Mouse (Mus musculus) adrenal gland, adult (tissue): ENCODE measurements around the gene Zfp445.
A peak's percentile ranks its signal among the peaks of the same experiment; 100 is the strongest.
"Not testable (repeated sequence)": the region's sequence is repeated elsewhere in the genome, so short reads cannot be mapped to it uniquely, and the experiment has no call there.

ENCODE experiments used
- DNase-seq, 2 experiments: peaks; one replicate each; pipeline ENCODE4 v3.0.0; 2022 to 2023; ENCODE audit warnings: low spot score in 1 of 2; ENCODE audit not compliant: inconsistent age in 2 of 2

Gene Zfp445

DNA sequence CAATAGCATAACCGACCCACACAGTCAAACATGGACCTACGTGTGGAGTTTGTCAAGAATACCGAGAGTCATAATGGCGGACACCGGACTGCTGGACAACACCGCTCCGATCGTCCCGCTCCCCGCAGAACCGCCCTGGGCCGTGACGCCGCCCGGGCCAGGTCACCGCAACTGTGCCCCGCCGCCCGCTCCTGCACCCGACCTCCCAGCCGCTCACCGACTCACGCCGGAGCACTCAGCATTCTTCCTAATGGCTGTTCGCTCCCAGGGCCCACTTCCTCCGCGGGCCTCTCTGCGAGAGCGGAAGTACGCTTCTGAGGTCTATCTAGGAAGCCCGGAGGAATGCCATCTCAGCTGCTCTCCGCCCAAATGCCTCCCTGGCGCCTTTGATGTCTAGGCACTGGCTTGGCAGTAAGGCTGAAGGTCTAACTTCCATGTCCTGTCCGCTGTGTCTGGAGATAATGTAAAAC, at the start of gene Zfp445:
Zfp445 (minus strand) TSS at position 310 of the 470 bp plus-strand sequence.
- peak; percentile 86 to 96 for DNase-seq

DNA sequence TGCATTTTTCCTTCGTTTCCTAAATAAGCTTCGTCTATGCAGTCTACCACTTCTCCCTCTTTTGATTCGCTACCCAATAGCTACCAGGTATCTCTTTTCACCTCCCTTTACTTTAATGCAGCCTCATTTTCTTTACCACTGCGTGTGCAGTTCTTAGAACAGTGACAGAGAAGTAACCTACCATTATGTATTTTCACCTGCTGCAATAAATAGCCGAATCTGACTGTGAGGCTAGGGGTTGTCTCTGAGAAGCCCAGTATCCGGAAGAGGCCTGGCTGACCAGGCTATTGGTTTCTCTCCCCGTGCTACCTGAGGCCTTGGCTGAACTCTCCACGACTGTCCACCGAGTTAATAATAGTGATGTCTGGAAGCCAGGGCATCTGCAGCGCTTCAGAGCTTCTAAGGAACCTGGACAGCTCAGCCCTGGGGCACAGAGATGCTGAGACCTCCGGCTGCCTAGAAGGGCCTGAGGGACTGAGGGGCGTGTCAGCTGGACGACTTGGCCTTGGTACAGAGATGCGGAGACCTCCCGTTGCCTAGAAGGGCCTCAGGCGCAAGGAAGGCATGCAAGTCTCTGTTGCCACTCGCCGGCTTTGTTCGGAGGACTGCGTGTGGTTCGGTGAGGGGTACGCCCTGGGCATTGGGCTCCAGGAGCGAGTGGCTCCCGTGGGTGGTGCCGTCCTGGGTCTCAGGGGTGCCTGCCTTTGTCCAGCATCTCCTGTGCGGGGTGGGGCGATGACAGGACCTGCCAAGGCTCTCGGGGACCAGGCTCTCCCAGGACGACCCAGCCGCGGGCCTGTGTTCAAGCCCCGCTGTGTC, 37.1 kb upstream of the Zfp445 start:
- peak; percentile 56 to 78 for DNase-seq

DNA sequence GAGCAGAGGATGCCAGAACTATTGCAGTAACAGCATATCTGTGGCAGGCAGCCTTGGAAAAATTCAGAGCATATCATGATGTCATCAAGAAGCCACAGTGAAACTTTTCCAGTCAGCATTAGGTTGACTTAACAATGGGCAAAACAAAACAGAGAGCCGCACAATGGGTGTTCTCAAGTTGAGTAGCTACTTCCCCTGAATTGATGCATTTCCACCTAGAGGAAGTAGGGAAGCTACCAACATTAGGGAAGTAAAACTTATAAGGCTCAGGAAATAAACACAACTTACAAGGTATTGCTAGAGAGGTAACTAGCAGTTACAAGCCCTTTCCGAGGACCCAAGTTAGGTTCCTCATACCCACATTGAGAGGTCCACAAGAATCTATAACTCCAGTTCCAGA, 35.2 kb upstream of the Zfp445 start:
- DNase-seq = no peak

DNA sequence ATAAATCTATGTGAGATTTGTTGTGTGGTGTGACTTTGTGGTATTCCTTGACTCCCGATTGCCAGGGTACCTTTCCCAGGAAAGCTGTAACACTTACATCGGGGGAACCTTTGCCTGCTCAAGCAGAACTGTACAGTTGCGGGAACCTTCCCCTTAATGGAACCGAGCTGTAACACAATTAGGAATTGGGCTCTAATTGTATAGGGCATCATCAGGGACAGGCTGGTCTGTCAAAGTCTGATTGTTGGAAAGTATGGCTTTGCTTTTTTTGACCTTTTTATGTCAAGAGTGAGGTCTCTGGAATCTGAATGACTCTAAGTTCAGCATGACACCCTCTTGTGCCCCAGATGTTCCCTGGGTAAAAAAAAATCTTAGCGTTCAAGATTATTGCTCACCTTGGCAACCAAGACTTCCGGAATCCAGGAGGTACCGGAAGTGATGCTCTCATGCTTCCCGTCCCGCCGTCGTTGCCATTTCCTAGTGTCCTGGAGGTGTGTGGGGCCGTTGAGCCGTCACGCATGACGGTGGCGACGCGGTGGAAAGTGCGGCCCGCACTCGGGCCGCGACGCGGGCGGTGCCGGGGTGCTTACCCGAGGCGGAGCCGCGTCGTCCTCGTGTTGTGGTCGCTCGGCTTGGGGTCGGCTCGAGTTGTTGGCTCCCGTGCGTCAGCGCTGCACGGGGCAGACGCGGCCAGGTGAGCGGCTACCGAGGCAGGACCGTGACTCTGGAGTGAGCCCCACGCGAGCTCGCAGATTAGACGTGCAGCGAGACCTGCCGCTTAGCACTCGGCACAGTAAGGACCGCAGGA, 20.8 kb upstream of the Zfp445 start:
- DNase-seq = peak; percentile 70 to 90

DNA sequence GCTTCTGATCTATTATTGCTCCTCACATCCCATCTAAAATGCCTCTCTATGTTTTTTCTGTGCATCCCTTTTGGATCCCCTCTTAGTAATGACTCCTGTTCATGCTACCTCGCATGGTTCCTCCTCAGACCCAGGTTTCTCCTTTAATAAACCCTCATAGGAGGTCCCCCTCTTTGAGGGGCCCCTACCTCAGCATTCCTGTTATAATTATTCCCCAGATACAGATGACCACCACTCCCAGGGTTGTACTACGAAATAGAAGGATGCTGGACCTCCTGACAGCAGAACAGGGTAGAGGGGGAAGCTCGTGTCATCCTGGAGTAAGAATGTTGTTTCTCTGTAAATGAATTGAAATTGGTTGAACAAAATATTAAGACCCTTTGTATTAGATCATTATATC, 19.6 kb upstream of the Zfp445 start, which contains the start of gene Zkscan7:
Zkscan7 (plus strand) TSS at position 301 of the 400 bp plus-strand sequence.
- DNase-seq = no peak

DNA sequence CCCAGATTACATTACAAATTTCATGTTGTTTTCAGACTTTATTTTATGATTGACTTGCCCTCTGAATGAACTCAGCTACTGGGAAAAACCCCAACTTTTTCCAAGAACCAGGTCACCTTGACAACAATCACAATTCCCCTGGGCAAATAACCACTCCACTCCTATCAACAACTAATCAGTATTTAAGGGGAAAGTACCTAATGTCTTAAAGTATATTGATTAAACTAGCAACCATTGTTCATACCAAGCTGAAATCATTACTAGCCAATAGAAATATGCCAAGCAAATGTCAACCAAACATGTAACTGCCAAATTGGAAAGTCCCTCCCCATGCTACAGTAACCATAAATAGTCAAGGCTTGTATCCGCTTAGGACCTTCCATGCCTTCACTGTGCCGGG, 9.3 kb upstream of the Zfp445 start:
- DNase-seq = no peak

DNA sequence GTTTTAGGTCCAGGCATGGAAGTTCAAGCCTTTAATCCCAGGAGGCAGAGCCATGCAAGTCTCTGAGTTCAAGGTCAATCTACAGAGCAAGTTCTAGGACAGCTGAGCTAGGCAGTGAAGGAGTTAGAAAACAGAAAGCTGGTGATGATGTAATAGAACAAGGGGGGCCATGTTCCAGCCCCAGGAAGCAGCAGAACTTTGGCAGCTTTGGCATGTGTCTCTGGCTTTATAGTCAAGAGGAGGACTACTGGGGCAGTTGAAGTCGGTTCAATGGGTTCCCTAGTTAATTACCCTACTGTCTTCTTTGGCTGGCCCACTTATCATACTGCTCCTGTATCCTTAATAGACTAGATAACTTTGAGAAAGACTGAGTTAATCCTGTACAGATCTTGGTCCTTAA, 8.8 kb upstream of the Zfp445 start:
- no peak for DNase-seq

DNA sequence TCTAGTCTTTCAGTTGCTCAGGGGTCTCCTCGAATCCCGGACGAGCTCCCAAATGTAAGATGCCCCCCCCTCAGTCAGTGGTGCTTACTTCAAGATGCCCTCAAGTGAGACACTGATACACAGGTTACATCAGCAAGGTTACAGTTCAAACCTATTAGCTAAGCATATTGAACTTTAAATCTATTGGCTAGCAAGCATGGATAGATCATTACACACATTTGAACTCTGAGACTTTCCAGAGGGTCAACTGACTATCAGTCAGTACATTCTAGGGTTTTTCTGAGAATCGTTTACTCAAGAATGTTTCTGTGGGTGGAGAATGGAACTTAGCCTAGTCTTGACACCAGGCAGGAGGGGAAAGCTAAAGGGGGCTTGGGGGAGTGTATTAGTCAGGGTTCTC, 6.8 kb upstream of the Zfp445 start:
- DNase-seq = no peak

DNA sequence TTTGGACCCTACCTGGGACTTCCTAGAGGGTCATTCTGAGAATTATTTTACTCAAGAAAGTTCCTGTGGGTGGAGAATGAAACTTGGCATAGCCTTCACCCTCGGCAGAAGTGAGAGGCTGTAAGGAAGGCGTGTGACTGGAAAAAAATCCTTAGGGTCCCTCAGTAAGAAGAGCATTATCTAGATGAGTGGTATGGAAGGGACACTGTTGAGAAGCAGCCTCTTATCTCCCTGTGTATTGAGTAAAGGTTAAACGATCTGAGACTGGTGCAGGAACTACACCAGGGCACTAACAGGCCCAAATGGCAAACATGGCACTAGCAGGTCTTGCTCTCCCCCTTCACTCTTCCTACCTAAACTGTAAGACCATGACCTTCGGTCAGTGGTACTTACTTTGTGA, 386 bp upstream of the Zfp445 start:
- DNase-seq = no peak

DNA sequence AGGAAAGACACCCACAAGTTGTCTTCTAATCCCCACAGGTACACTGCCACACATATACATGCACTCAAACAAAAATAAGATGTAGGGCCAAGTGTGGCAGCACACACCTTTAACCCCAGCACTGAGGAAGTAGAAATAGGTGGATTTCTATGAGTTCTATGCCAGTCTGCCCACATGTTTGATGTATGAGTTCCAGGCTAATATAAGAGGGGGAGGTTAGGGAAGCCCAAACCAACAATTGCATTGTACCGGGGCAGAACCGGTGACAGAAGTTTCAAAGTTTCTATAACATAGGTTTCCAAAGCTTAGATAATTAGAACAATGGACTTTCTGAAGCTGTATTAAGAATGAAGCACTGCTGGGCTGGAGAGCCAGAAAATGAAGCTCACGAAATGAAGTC, 958 bp downstream of the Zfp445 start:
- DNase-seq = peak in 1 of 2 experiments; percentile 69

DNA sequence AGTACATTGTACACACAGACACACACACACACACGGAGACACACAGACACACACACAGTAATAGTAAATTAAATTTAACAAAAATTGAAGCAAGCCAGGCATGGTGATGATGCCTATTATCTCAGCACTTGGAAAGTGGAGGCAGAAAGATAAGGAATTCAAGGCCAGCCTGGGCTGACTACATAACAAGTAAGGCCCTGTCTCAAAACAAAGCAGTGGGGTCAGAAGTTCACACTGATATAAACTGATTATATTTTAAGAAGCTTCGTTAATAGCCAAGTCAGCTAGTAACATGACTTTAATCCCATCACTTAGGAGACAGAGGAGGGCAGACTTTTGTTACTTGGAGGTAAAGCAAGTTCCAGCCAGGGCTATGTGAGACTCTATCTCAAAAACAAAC, 2.1 kb downstream of the Zfp445 start:
- peak in 1 of 2 experiments; percentile 71 for DNase-seq

DNA sequence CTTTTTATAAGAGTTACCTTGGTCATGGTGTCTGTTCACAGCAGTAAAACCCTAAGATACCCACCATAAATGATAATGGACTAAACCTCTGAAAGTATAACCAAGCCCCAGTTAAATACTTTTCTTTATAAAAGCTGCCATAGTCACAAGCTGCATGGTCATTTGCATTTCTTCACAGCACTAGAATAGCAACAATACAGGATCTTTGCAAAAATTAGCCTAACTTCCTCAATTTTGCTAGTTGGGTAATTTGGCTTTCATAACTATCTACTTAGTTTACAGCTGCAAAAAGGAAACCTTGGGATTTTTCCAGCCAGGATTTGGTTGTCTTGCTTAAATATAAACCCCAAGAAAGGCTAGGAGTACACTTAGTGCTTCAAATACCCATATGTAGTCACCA, 5.1 kb downstream of the Zfp445 start:
- DNase-seq = no peak

DNA sequence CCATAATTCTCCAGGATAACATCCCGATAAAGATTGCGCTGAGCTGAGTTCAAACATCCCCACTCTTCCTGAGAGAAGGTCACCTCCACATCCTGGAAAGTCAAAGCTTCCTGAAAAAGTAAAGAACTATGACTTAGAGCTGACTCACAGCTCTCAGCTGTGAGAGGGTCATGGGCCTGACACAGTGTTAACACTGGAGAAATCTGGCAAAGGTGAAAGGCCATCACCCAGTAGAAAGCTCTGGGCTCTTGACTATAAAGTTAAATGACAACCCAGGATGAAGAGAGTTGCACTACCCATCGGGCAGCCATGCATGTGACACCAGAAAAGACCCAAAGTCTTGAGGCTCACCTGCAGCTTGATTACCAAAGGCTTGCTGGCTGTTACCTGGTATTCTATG, 9.1 kb downstream of the Zfp445 start:
- DNase-seq = peak in 1 of 2 experiments; percentile 64

DNA sequence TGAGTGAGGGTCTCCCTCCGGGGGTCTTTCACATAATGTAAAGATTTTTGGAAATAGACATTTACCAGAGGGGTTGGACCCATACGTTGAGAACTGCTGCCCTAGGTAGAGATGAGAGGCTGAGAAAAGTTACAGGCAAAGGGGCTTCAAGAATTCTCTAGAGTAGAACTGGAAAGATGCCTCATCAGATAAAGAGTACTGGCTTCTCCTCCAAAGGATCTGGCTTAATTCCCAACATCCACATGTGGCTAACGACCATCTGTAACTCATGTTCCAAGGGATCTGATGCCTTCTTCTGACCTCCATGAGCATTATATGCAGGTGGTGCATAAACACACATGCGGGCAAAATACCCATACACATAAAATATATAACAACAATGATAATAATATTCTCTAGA, 10.2 kb downstream of the Zfp445 start:
- DNase-seq = no peak

DNA sequence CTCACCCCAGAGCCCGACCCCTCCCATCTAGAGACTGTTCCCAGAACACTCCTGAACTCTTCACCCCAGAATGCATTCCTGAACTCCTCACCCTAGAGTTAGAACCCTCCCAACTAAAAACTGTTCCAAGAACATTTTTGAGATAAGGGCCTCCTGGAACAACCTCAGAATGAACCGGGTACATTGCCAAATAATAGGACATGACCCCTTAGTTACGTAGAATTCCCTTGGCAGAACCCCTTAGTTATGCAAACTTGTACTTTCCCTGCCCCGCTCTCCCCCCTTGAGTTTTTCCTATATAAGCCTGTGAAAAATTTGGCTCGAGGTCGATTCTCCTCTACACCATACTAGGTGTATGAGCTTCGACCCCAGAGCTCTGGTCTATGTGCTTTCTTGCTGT, 10.7 kb downstream of the Zfp445 start:
- DNase-seq = not testable (repeated sequence)

DNA sequence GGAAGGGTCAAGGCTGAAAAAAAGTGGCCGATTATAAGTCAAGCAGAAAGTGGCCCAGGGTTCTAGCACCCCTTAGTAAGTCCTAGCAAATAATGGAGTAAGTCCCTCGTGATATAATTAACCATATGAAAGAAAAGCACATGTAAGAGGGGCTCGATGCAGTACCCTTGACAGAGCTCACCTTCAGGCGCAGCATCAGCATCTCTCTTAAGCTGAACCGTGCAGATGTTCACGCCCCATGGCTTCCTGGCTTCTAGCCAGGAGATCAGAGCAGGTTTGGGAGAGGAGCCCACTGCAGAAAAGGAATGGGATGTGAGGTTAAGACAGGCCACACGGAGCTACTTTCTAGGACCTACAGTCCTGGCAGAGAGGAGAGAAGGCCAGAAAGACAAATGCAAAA, 11.3 kb downstream of the Zfp445 start:
- no peak for DNase-seq

DNA sequence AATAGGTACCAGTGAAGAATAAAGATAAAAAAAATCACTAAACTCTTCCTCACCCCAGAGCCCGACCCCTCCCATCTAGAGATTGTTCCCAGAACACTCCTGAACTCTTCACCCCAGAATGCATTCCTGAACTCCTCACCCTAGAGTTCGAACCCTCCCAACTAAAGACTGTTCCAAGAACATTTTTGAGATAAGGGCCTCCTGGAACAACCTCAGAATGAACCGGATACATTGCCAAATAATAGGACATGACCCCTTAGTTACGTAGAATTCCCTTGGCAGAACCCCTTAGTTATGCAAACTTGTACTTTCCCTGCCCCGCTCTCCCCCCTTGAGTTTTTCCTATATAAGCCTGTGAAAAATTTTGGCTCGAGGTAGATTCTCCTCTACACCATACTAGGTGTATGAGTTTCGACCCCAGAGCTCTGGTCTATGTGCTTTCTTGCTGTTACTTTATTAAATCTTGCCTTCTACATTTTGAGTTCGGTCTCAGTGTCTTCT, 17.9 kb downstream of the Zfp445 start:
- DNase-seq = not testable (repeated sequence)

DNA sequence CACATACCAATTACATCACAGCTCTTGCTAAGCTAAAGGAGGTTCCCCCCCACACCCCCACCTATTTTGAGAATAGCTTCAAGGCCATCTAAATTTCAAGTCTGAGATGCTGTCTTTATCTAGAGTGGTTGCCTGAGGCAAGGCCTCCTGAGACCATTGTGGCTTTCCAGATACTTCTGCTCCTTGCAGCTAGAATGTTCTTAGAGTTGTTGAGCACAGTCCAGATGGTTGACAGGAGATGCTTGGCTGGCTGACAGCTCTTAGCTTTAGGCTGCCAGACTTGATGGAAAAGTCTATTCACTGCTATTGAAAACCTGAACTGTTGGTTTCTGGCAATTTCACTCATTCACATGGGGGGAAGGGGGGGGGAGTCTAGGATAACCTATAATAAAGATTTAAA, 19.6 kb downstream of the Zfp445 start:
- peak in 1 of 2 experiments; percentile 55 for DNase-seq

DNA sequence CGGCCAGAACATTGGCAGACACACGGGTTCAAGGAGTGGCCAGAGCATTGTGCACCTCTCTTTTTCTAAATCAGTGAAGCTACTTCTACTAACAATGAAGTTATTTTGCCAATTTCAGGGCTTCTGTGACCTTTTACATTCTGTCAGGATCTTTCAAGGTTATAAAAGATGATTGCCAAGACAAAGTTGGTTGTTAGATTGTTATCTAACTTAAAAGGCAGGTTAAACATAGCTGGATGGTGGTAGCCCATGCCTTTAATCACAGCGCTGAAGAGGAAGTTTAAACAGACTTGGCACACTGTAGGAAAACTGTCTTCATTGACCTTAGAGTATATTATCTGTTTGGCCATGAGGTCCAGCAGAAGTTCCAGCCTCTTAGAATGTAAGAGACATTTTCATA, 20.2 kb downstream of the Zfp445 start:
- DNase-seq = peak in 1 of 2 experiments; percentile 73

DNA sequence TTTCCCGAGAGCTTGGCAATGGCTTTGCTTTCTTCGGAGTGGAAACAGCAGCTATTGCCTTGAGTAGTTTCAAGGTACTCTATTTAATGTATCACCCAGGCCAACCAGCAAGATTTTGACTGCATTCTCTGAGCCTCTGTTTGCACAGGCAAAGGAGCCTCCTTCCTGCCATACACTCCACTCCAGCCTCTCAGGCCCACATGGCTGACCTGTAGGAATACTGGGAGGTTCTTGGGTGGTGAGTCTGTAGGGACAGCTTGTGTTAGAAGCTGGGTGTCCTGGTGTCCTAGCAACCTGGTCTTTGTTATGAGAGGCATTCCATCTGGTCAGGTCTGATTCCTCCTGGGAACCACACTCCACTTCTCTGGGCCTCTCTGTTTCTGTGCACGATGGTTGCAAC, 22.0 kb downstream of the Zfp445 start, which contains the start of gene Gm35549:
Gm35549 (minus strand) TSS at position 276 of the 400 bp plus-strand sequence.
- peak in 1 of 2 experiments; percentile 57 for DNase-seq

DNA sequence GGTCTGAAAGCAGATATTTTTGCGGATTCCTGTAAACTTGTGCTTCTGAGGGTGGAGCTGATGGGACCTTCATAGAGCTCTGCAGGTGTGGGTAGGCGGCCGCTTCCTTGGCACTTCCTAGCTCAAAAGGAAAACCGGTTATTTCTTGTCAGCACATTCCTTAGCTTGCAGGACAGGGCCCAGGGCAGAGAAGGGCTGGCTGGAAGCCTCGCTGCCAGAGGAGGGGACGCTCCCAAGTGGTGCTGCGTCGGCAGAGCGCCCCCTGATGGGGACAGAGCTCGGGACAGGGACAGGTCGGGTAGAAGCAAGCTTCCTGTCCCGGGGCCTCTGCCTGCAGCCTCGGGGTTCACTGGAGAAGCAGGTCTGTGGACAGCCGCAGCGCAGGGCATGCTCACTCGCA, 28.1 kb downstream of the Zfp445 start:
- peak; percentile 43 to 71 for DNase-seq

DNA sequence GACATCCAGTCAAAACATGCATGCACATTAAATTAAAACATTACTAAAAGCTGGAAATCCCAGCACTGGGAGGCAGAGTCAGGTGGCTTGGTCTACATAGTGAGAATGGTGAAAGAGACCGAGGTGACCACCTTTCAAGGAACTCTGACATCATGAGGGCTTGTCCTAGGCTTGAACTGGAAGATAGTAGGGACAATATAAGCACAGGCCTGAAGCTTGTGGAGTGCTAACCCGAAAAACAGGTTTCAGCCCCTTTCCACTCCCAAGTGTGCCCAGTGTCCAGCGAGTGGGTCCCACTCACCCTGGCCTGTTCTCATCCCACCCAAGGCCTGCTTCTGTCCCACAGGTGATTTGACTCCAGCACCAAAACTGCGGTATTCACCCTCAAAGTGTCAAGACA, 28.6 kb downstream of the Zfp445 start:
- no peak for DNase-seq
